Mouse (Mus musculus): ENCODE measurements around the gene Plekhf1.
A peak's percentile ranks its signal among the peaks of the same experiment; 100 is the strongest.

The Plekhf1 gene

GRCm38 (mm10) chr7:38217417-38218171, 10.2 kb downstream of the Plekhf1 start:
- DNase-seq = peak; percentile 17

DNA sequence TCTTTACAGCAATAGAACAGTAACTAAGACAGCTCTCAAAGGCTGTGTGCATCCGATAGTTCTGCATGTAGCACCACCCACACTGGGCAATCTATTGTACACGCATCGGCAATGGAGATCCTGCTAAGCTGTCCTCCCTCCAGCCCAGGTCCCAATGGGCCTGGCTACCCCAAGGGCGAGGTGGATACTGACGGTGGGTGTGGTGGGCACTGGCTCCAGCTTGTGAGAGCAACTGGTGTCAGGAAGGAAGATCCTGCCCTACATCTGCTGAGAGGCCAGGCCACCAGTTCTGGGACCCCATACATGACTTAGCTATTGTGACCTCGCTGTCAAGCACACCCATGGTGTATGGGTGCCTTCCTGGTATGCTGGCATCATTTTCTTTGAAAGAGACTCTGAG, 12.1 kb downstream of the Plekhf1 start:
- no peak for DNase-seq

- no peak for DNase-seq
These were observed 12.5 kb downstream of the Plekhf1 start for GRCm38 (mm10) chr7:38215281-38215680.

GRCm38 (mm10) chr7:38214473-38215214, 13.2 kb downstream of the Plekhf1 start:
- no peak for DNase-seq

DNA sequence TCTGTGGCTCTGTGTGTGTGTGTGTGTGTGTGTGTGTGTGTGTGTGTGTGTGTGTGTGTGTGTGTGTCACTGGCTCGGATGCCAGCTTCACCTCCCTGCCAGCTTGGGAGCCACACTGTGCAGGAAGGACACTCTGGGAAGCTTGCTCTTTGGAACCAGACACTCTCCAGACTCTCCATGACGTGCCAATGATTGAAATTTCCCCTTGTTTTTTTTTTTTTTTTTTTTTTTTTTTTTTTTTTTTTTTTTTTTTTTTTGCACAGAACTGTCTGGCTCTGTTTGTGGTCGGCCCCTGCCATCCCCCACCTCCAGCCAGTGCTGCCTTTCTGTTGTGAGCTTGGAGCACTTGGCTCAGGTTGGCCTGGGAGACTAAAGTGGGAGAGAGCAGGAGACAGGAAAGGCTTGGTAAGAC, 15.2 kb downstream of the Plekhf1 start:
- DNase-seq = no peak

DNA sequence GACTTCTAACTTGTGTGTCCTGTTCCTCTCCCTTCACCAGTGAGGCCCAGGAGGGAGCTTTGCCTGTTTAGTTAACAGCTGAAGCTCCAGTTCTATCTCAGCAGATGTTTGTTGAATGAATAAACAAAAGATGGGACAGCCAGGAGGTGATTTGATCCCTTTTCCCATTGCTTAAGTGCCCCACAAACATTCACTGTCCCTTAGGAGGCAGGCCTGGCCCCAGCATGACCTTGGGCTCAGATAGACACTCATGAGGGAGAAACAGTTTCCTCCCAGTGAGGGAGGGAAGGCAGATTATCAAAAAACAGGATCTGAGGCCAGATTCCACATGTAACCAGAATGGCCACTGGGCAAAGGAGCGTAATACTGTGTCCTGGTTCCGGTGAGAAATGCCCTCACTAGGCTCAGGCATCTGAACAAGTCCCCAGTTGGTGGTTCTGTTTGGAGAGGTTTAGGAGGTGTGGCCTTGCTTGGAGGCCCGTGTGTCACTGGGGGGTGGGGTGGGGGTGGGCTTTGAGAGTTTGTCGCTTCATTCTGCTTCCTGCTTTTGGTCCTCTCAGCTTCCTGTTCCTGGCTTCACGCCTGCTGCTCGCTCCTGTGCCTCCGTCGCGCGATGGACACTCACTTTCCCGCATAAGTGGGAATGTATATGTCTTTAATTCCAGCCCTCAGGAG, 18.2 kb downstream of the Plekhf1 start:
- no peak for DNase-seq

GRCm38 (mm10) chr7:38208969-38209368, 18.8 kb downstream of the Plekhf1 start:
- no peak for DNase-seq

DNA sequence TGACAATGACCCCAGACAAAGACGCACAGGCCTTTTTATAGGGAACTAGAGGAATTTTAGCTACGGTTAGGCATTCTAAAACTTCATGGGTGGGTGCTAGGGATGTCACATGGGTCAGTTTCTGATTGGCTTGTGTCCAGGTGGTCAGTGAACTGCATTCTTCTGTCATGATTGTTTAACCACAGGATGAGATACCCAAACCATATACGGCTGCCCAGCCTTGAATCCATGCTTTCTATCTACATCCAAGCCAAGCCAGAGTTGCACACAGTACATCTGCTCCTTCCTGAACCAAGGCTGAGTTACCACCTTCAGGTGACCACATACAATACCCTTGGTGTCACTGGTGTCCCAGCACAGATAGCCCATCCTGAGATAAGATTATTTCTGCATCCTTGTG, 21.3 kb downstream of the Plekhf1 start:
- DNase-seq = no peak

DNA sequence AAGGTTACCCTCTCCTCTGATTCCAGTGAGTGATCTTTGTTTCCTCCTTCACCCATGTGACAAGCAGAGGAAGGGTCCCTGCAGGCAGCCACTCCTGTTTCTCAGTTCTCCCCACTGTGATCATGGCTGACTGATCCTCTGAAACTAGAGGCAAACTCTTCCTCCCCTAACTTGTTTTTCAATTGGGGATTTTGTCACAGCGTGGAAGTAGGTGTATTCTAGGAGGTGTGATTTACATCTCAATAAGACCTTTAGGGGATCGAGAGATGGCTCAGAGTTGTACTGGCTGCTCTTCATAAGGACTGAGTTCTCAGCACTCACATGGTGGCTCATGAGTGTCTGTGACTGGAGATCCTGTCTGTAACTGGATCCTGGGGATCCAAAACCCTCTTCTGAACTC, 22.0 kb downstream of the Plekhf1 start:
- no peak for DNase-seq

DNA sequence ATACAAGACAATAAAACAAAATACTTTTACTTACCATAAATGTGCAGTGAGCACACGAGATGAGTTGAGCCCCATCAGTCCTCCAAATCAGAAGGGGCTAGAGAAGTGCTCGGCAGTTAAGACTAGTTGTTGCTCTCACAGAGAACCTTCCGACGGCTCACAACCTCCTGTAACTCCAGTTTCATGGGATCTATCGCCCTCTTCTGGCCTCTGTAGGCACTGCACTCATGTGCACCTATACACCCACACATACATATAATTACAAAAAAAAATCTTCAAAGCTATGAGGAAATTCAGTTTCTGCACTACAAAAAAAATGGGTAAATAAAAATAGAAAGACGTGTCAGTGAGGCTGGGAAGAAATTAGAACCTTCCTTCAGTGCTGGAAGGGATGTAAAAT, 23.5 kb downstream of the Plekhf1 start:
- DNase-seq = peak; percentile 36

GRCm38 (mm10) chr7:38201290-38201658, 26.5 kb downstream of the Plekhf1 start:
- no peak for DNase-seq

- DNase-seq = peak; percentile 89
These were observed 27.1 kb downstream of the Plekhf1 start for GRCm38 (mm10) chr7:38200606-38201289.

DNA sequence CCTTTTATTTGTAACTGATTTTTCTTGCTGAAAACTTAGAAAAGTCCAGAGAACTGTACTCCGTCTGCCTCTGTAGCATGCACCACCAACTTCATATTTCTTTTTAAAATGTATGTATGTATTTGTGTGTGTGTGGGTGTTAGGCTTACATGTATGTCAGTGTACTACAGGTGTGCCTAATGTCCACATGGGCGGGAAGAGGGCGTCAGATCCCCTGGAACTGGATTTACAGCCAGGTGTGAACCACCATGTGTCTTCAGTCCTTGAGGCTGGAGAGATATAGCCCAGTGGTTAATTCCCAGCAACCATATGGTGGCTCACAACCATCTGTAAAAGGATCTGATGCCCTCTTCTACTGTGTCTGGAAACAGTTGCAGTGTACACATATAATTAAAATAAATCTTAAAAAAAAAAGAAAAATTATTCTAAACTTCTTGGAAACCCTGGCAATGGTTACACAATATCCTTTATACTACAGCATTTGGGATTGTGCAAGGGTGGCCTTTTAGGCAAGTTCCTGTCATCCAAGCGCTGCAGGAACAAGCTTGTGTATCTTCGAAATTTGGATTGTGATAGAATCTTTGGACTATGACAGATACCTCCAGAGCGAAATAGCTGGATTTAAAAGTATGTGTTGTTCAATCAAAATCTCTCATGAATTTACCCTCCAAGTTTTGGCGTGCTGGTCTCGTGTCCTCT, 27.8 kb downstream of the Plekhf1 start:
- no peak for DNase-seq

- DNase-seq = peak; percentile 42
These were observed 36.2 kb downstream of the Plekhf1 start for GRCm38 (mm10) chr7:38191571-38191970.

DNA sequence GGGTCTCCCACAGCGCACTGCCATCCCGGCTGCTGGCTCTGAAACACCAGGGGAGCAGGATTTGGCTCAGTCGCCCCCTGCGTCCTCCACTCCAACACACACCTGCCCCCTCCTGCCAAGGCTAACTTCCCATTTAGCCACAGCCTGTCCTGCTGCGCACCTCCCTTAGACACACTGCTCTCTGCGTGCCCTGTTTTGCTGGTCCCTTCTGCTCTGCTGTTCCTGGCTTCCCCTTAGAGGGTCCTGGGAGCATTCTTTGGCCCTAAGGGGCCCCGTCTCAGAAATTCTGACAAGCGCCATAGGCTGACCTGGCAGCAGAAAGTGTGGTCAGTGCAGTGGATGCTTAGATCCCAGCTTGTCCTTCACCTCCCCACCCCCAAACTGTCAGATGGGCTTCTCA, 36.7 kb downstream of the Plekhf1 start:
- no peak for DNase-seq

- DNase-seq = no peak
These were observed 37.6 kb downstream of the Plekhf1 start for GRCm38 (mm10) chr7:38190056-38190835.

DNA sequence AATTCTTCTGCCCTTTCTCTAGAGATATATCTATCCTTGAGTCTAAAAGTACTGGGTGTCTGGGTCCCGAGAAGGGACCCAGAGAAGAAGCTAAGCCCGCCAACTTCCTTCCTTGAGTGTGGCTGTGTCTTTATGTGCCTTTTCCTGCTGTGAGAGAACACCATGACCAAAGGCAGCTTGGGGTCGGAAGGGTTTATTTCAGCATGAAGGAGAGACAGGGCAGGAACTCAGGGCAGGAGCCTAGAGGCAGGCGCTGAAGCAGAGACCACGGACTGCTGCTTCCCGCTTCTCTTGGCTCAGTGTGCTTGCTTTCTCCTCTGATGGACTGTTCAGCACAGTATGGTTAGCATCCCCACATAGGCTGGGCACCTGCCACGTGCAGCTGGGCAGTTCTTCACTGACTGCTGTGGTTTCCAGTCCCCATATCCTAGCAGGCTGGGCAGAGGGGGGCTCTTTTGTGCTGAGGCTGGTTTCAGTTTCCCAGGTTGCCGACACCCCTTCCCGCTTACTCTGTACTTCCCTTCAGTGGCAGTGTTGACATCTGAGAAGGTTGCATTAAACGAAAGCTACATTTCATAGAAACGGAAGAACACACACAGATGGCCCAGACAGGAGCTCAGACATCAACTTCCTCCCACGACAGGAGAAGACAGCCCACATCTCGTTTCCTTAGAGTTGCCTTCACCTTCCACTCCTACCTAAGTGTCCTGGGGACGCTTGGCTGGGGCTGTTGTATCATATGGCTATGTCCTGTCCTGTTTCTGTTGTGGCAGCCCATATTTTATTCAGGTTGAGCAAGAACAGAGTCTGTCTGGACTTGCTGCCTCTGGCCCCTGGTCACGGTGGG, 38.5 kb downstream of the Plekhf1 start:
- peak; percentile 18 for DNase-seq

DNA sequence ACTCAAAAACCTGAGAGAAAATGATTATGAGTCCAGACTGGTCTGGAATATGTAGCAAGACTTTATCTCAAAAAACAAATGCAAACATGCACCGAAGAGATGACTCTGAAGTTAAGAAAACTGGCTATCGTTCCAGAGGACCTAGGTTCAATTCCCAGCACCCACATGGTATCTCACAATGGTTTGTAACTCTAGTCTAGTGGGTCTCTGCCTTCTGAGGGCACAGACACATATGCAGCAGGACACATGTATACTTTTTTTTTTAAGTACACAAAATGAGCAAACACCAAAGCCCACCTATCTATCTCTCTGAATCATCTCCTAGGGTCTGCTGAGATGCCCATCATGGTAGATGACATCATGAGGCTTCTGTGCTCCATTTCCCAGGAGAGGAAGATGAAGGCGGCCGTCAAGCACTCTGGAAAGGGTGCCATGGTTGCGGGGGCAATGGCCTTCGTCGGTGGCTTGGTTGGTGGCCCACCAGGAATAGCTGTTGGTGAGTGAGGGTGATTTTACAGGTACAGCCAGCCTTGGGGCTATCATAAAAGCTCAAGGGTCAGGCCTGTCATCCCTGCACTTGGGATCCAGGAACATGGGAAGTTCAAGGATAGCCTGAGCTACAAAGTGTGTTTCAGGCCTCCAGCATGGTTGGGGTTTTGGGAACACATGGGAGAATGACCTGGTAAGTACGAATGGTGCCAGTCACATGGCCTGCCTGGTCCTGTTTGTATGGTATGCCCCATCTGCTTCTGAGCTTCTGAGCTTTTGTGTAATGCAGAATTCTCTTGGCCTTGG, 39.3 kb downstream of the Plekhf1 start:
- DNase-seq = no peak

- DNase-seq = no peak
These were observed 40.0 kb downstream of the Plekhf1 start for GRCm38 (mm10) chr7:38187796-38188195.

GRCm38 (mm10) chr7:38186861-38187260, 41.0 kb downstream of the Plekhf1 start:
- DNase-seq = no peak
